Mouse (Mus musculus) erythroblast, embryonic 14.5 days (primary cell): ENCODE data around the gene Coro1b.

ENCODE experiments used
- GATA1 ChIP-seq: IDR thresholded peaks from 2 replicates; pipeline ENCODE4 v1.6.1; 2012; ENCODE audit warnings: low read length, inconsistent platforms, mixed read lengths
- TAL1 ChIP-seq: IDR thresholded peaks from 3 replicates; pipeline ENCODE4 v1.6.1; 2012; ENCODE audit warnings: low read length, inconsistent platforms, mixed read lengths

DNA sequence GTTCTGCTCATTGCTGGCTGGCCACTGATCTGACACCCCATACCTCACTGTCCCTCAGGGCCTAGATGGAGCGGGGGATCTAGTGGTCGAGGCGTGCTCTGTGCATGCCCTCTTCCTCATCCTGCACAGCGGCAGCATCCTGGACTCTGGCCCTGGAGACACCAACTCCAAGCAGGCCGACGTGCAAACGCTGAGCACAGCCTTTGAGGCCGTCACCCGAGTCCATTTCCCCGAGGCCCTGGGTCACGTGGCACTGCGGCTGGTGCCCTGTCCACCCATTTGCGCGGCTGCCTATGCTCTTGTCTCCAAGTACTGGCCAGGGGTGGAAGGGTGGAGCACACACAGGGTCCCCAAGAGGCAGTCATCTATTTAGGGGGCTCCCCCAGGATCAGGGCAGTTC, 41.8 kb upstream of the Coro1b start:
- TF ChIP-seq TAL1 (no peak), GATA1 (no peak)
